Mouse (Mus musculus) heart, embryonic 12.5 days (tissue): ENCODE measurements at regions not wholly inside any gene's neighbourhood (a gene's known extent, or its start where the extent isn't known, plus 50 kb on each side); places are given as distances from the start of the nearest gene placed in this dataset.

Source experiments
- ATAC-seq: fragments of 200-750 bp; cut with Nextera tagmentation; 2 replicates; pipeline ENCODE4 v1.8.0; 2017; ENCODE audit warnings: moderate TSS enrichment, moderate library complexity; ENCODE audit not compliant: insufficient number of reproducible peaks, low FRiP score
- H3K27ac ChIP-seq: fragments of 300-500 bp; sonication (generic); 2 replicates; pipeline ENCODE4 v1.5.1; 2016; ENCODE audit warnings: mild to moderate bottlenecking, moderate library complexity; ENCODE audit not compliant: poor library complexity, severe bottlenecking
- H3K27me3 ChIP-seq: fragments of 300-500 bp; sonication (generic); replicated peaks from 2 replicates; pipeline ENCODE4 v1.6.1; 2016; ENCODE audit warnings: mild to moderate bottlenecking, moderate library complexity
- H3K36me3 ChIP-seq: fragments of 300-500 bp; sonication (generic); 2 replicates; pipeline ENCODE4 v1.6.1; 2016; ENCODE audit warnings: mild to moderate bottlenecking, moderate library complexity
- H3K4me1 ChIP-seq: fragments of 300-500 bp; sonication (generic); replicated peaks from 2 replicates; pipeline ENCODE4 v1.6.1; 2016; ENCODE audit warnings: mild to moderate bottlenecking
- H3K4me2 ChIP-seq: fragments of 300-500 bp; sonication (generic); 2 replicates; pipeline ENCODE4 v1.6.1; 2016; ENCODE audit warnings: mild to moderate bottlenecking, moderate library complexity
- H3K4me3 ChIP-seq: fragments of 300-500 bp; sonication (generic); 2 replicates; pipeline ENCODE4 v1.5.1; 2016; ENCODE audit warnings: mild to moderate bottlenecking
- H3K9ac ChIP-seq: fragments of 300-500 bp; sonication (generic); 2 replicates; pipeline ENCODE4 v1.6.1; 2016; ENCODE audit warnings: mild to moderate bottlenecking, moderate library complexity
- H3K9me3 ChIP-seq: fragments of 300-500 bp; sonication (generic); replicated peaks from 2 replicates; pipeline ENCODE4 v1.6.1; 2016; ENCODE audit warnings: mild to moderate bottlenecking, moderate library complexity
- WGBS: fragments of 180-500 bp; shearing (Covaris S2); methylation state at CpG from one replicate; pipeline ENCODE4 v1.1.7; 2016; 5-methylcytosine and 5-hydroxymethylcytosine counted together

DNA sequence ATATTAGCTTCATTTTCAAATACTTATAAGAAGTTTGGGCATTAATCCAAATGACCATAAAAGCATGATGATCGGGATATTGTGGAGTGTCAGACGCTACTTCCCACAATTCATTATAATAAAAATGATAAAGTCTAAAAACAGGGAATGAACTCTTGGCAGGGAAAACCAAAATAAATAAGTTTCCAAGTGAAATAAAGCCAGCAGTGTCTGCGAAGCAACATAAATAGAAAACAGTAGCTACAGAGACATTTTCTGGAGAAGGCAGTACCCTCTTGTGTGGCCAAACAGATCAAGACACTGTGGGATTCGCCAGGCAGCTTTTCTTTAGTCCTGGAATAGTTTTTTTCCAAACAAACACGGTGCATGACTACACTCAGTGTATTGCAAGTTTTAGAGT lies 172.7 kb upstream of the Hand2 start:
- H3K9ac ChIP-seq, result no peak overlapping the region
- no peaks in the 10 kb centered on the region for H3K9me3 ChIP-seq
- no peak overlapping the region for H3K4me2 ChIP-seq
- H3K4me3 ChIP-seq, result no peak overlapping the region
- H3K4me1 ChIP-seq, result no peaks in the 10 kb centered on the region
- ATAC-seq, result no peak
- no peak overlapping the region for H3K27ac ChIP-seq
- H3K36me3 ChIP-seq, result no peaks in the 10 kb centered on the region
- H3K27me3 ChIP-seq, result no peaks in the 10 kb centered on the region
- WGBS, result 80% methylated on average over 5 of the region's 5 CpGs

DNA sequence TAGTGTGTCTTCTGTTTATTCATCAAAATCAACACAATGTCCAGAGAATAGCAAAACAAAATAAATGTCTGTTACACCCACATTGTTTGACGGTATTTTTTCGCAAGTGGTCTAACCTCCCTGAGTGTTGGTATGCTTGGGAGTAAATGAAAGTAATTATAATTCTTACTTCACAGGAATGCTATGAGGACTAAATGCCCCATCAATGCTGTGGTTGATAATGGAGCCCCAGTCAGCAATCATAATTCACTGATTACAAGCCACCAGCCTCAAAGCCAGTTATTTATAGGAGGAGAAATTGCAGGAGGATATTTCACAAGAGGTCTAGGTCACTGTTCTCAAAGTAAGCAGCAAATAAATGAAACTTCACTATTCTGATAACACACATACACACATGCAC lies 129.6 kb upstream of the Hand2 start:
- no peak for ATAC-seq
- Histone ChIP-seq H3K27ac (peak overlapping the region; percentile 27), H3K4me1 (peaks cover 5% of the 10 kb centered on the region), H3K9ac (no peak overlapping the region), H3K4me3 (no peak overlapping the region), H3K27me3 (no peaks in the 10 kb centered on the region), H3K4me2 (no peak overlapping the region), H3K9me3 (no peaks in the 10 kb centered on the region), H3K36me3 (no peaks in the 10 kb centered on the region)
- WGBS, result 47% methylated on average over 2 of the region's 2 CpGs

DNA sequence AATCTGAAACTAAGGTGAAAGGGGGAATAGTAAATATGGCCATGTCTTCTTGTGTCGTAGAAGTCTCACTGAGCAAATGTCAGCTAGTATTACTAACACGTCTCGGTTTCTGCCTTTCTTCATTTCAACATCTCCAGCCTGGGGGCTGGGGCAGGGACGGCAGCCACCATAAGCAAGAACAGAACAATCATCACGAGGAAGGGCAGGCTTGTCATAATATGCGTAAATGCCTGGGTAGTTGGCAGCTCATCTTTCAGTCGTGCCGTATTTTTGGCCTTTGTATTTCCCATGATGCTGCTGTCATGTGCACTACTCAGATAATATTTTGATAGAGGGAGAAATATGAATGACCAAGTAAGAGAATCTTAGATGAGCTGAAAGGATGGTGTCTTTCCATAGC lies 120.5 kb upstream of the Hand2 start:
- no peak overlapping the region for H3K4me2 ChIP-seq
- H3K27ac ChIP-seq, result no peak overlapping the region
- H3K4me3 ChIP-seq, result no peak overlapping the region
- no peak for ATAC-seq
- no peaks in the 10 kb centered on the region for H3K9me3 ChIP-seq
- H3K9ac ChIP-seq, result no peak overlapping the region
- no peaks in the 10 kb centered on the region; the same call in 1 of the 2 replicates for H3K4me1 ChIP-seq
- no peaks in the 10 kb centered on the region for H3K27me3 ChIP-seq
- H3K36me3 ChIP-seq, result no peaks in the 10 kb centered on the region
- 54% methylated on average over 8 of the region's 8 CpGs for WGBS

DNA sequence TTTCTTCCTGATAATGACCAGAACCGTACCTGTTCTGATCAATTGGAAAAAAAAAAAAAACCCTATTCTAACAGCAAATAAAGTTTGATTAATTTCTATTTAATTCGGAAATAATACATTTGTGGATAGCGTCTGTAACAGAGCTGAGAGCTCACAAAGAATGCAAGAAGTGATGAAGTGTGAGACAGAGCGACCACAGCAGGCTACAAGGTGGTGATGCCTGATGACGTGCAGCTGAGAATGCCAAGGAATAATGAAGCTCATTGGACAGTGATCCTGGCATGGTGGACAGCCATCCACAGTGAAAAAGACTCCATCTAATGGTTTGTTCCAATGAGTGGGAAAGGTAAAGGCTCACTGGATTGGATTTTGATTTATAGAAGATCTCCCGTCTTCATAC lies 111.2 kb upstream of the Hand2 start:
- no peak overlapping the region for H3K4me3 ChIP-seq
- H3K4me2 ChIP-seq, result no peak overlapping the region
- no peaks in the 10 kb centered on the region for H3K9me3 ChIP-seq
- H3K36me3 ChIP-seq, result no peaks in the 10 kb centered on the region
- H3K9ac ChIP-seq, result no peak overlapping the region
- H3K4me1 ChIP-seq, result 0 out of 2 replicates have a peak, but pooled peaks cover 6% of the 10 kb centered on the region
- H3K27me3 ChIP-seq, result no peaks in the 10 kb centered on the region
- ATAC-seq, result no peak
- H3K27ac ChIP-seq, result no peak overlapping the region
- 59% methylated on average over 6 of the region's 6 CpGs for WGBS

DNA sequence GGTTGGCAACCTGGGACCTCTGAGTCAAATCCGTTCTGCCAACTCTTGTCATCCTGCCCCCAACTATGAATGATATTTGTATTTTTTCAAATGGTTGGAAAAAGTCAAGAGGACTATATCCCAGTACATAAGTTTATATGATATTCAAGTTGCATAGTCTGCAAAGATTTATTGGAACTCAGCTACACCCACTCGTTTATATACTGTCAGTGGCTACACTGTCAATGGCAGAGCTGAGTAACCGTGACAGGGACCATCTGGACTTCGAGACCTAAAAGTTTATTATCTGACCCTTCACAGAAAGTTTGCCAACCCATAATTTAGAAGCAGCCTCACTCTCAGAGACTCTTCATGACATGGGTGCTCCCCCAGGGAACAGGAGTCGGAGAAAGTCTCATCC lies 107.7 kb upstream of the Hand2 start:
- Histone ChIP-seq H3K4me1 (0 out of 2 replicates have a peak, but pooled peaks cover 6% of the 10 kb centered on the region), H3K9ac (no peak overlapping the region), H3K4me3 (no peak overlapping the region), H3K36me3 (no peaks in the 10 kb centered on the region), H3K9me3 (no peaks in the 10 kb centered on the region), H3K4me2 (no peak overlapping the region), H3K27ac (no peak overlapping the region), H3K27me3 (no peaks in the 10 kb centered on the region)
- 78% methylated on average over 5 of the region's 5 CpGs for whole genome bisulfite sequencing
- no peak for ATAC-seq

DNA sequence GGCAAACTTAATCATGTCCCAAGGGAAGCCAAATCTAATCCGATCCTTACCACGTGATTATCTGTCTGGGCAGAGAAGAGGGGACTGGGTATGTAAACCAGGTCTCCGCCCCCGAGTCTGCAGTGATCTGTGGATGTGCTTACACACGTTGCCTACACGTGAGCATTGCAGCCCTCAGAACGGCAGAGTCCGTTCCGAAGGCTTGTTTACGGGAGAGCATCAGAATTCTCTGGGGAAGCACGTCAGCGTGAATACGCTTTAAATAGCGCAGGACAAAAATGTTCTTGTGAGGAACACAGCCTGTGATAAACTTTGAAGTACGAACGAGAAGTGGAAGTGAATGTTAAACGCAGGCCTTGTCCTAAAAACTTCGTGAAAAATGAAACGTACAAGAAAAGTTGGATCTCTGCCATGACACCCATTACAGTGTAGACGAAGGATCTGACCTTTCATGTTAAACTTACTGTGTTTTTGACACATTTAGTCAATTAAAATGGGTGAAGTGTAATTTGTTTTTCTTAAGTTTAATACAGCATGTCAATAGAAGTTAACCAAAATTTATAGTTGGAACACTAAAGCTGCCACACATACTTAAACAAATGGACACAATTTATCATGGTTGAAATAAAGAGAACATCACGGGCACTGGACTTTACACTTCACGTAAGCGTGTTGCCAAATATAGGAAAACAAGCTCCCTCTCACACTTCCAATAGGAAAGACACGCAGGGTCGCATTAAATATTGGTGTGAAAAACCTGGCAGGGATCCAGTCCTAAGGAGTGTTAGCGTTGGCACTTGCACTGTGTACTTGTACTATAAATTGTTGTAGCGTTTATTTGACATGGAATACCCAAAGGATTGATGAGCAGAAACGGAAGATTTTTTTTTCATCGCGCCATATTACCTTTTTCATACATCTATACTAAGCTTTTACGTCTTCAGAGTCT lies 106.5 kb upstream of the Hand2 start:
- no peak for ATAC-seq
- H3K9me3 ChIP-seq, result no peaks in the 10 kb centered on the region
- H3K27ac ChIP-seq, result no peak overlapping the region
- H3K27me3 ChIP-seq, result no peaks in the 10 kb centered on the region
- 54% methylated on average over 31 of the region's 31 CpGs for WGBS
- H3K4me3 ChIP-seq, result peak overlapping the region; percentile 4; the same call in 1 of the 2 replicates
- no peaks in the 10 kb centered on the region for H3K36me3 ChIP-seq
- 0 out of 2 replicates have a peak, but pooled peaks cover 6% of the 10 kb centered on the region for H3K4me1 ChIP-seq
- H3K9ac ChIP-seq, result no peak overlapping the region
- H3K4me2 ChIP-seq, result peak overlapping the region; percentile 54

DNA sequence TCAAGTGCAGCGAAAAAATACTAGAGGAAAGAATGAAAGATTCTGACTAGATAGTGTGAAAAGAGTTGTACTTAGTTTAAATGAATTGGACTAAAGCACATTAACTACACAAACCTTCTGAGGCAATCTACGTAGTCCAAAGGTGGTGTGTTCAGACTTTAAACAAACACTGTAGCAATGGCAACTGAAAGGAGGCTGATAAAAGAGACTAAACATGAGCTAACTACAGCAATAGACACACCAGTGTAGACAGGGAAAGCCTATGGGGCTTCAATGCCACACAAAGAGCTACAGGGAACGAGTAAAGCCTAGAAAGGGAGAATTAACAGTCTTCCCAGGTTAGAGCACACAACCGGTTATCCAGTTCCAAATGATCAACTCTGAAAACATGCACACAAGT lies 90.2 kb upstream of the Hand2 start:
- Histone ChIP-seq H3K36me3 (no peaks in the 10 kb centered on the region), H3K9me3 (no peaks in the 10 kb centered on the region), H3K4me1 (no peaks in the 10 kb centered on the region), H3K27ac (no peak overlapping the region), H3K27me3 (no peaks in the 10 kb centered on the region), H3K4me3 (no peak overlapping the region), H3K4me2 (no peak overlapping the region), H3K9ac (no peak overlapping the region)
- WGBS, result 79% methylated on average over 4 of the region's 4 CpGs
- ATAC-seq, result no peak

DNA sequence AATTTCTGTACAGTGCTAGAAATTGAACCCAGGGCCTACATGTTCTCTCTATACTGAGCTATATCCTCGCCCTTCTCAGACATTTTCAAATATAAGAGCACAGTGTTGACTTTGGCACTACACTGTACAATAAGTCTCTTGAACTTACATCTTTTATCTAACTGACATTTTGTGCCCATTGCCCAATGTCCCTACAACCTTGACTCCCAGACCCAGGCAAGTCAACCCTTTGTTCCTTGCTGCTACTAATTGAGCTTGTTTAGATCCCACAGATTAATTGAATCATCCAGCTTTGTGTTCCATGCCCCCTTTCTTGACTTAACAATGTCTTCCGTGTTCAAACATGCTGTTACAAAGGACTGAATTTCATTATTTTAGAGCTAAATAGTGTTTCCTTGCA lies 78.5 kb upstream of the Hand2 start:
- no peak overlapping the region for H3K4me2 ChIP-seq
- no peaks in the 10 kb centered on the region for H3K27me3 ChIP-seq
- no peaks in the 10 kb centered on the region for H3K36me3 ChIP-seq
- H3K4me1 ChIP-seq, result no peaks in the 10 kb centered on the region
- 79% methylated on average over 2 of the region's 2 CpGs for WGBS
- no peaks in the 10 kb centered on the region for H3K9me3 ChIP-seq
- H3K27ac ChIP-seq, result no peak overlapping the region
- H3K4me3 ChIP-seq, result no peak overlapping the region
- no peak overlapping the region for H3K9ac ChIP-seq
- no peak for ATAC-seq

DNA sequence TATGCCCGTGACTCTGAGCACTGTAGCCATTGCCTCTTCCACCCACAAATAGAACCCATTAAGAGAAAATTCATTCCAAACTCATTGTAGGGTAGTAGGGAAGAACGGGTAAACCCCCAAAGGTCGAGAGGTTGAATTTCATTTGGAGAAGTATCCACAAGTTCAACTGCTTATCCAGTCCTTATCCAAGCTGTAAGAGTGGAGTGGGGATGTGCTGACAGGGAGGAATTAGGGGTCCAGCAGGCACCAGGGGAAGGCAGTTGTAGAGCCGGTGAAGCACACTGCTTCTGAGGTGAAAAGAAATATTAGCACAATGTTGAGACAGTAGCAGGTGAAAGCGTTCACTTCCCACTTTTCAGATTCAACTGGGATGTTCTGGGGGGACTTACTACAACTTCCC lies 71.7 kb upstream of the Hand2 start:
- WGBS, result 26% methylated on average over 5 of the region's 5 CpGs
- no peak for ATAC-seq
- no peaks in the 10 kb centered on the region for H3K27me3 ChIP-seq
- H3K9me3 ChIP-seq, result no peaks in the 10 kb centered on the region
- H3K27ac ChIP-seq, result no peak overlapping the region
- H3K4me3 ChIP-seq, result no peak overlapping the region
- no peak overlapping the region for H3K9ac ChIP-seq
- H3K36me3 ChIP-seq, result no peaks in the 10 kb centered on the region
- no peak overlapping the region for H3K4me2 ChIP-seq
- peaks cover 10% of the 10 kb centered on the region; the same call in 1 of the 2 replicates for H3K4me1 ChIP-seq
